Mouse (Mus musculus): Measurements from ENCODE around the gene Psmg4. TPM values are rescaled to one million over a fixed set of nuclear protein-coding genes. Genes with fewer than 3 reads are reported as not detected.

The Psmg4 gene
- total and polyA plus RNA-seq, 2 experiments from 2014 or later, result 87.7 to 99.5 TPM

GRCm38 (mm10) chr13:34134276-34134675 is 28.5 kb upstream of the Psmg4 start:
- Histone ChIP-seq H3K9me3 (ENCODE audit: low read length) (no peaks in the 10 kb centered on the region), H3K27ac (ENCODE audit: low read depth, low read length) (peak overlapping the region; percentile 100), H3K4me2 (ENCODE audit: low read depth, low read length, poor library complexity, severe bottlenecking) (peak overlapping the region; percentile 86), H3K9ac (replicated peaks; ENCODE audit: low read length, poor library complexity, severe bottlenecking) (peak overlapping the region; percentile 92), H3K4me1 (ENCODE audit: insufficient read depth, low read length) (peaks cover 11% of the 10 kb centered on the region; the same call in 1 of the 2 replicates), H3K27me3 (ENCODE audit: insufficient read depth, low read length) (no peaks in the 10 kb centered on the region), H3K4me3 (ENCODE audit: low read depth, low read length) (peak overlapping the region; percentile 69; the same call in 1 of the 2 replicates), H3K36me3 (ENCODE audit: insufficient read depth, low read length) (no peaks in the 10 kb centered on the region)
- ATAC-seq (ENCODE audit: low FRiP score) (no peak), DNase-seq (ENCODE audit: low spot score) (no peak)
- no peak for TF ChIP-seq CTCF (IDR thresholded peaks at IDR 0.05)
- WGBS, result 13% methylated on average over 7 of the region's 7 CpGs

DNA sequence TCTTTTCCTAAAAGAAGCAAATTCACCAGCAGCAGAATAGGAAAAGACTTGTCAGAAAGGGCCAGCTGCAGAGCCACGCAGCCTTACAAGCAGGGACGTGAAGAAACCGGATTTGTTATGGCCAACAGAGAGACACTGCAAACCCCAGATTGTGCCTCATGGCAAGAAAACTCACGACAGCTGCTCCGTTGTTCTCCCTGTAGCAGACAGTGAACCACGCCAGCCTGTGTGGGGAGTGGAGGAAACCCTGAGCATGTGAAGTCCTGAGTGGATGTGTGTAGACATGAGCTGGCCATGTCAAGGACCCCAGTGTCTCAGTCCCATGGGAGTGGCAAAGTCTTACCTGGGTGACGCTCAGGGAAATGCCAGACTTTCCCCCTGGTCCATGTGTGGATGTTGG is 26.2 kb upstream of the Psmg4 start:
- ATAC-seq (ENCODE audit: low FRiP score) (no peak), DNase-seq (ENCODE audit: low spot score) (peak; percentile 85)
- H3K9ac ChIP-seq (replicated peaks; ENCODE audit: low read length, poor library complexity, severe bottlenecking), result 0 out of 2 replicates have a peak overlapping the region, but pooled peaks have one; percentile 33
- peak overlapping the region; percentile 43; the same call in 1 of the 2 replicates for H3K27ac ChIP-seq (ENCODE audit: low read depth, low read length)
- no peak for TF ChIP-seq CTCF (IDR thresholded peaks at IDR 0.05)
- no peak overlapping the region for H3K4me3 ChIP-seq (ENCODE audit: low read depth, low read length)
- WGBS, result 21% methylated on average over 7 of the region's 7 CpGs
- no peaks in the 10 kb centered on the region for H3K27me3 ChIP-seq (ENCODE audit: insufficient read depth, low read length)
- no peak overlapping the region for H3K4me2 ChIP-seq (ENCODE audit: low read depth, low read length, poor library complexity, severe bottlenecking)
- no peaks in the 10 kb centered on the region for H3K36me3 ChIP-seq (ENCODE audit: insufficient read depth, low read length)
- peaks cover 10% of the 10 kb centered on the region; the same call in 1 of the 2 replicates for H3K4me1 ChIP-seq (ENCODE audit: insufficient read depth, low read length)
- H3K9me3 ChIP-seq (ENCODE audit: low read length), result no peaks in the 10 kb centered on the region

- Histone ChIP-seq H3K36me3 (ENCODE audit: insufficient read depth, low read length) (no peaks in the 10 kb centered on the region), H3K4me1 (ENCODE audit: insufficient read depth, low read length) (peaks cover 9% of the 10 kb centered on the region), H3K4me3 (ENCODE audit: low read depth, low read length) (no peak overlapping the region), H3K9me3 (ENCODE audit: low read length) (no peaks in the 10 kb centered on the region), H3K27ac (ENCODE audit: low read depth, low read length) (no peak overlapping the region), H3K9ac (replicated peaks; ENCODE audit: low read length, poor library complexity, severe bottlenecking) (no peak overlapping the region), H3K4me2 (ENCODE audit: low read depth, low read length, poor library complexity, severe bottlenecking) (no peak overlapping the region), H3K27me3 (ENCODE audit: insufficient read depth, low read length) (no peaks in the 10 kb centered on the region)
- no peak for TF ChIP-seq CTCF (IDR thresholded peaks at IDR 0.05)
- ATAC-seq (ENCODE audit: low FRiP score) (no peak), DNase-seq (ENCODE audit: low spot score) (no peak)
- WGBS, result 25% methylated on average over 5 of the region's 5 CpGs
These were observed 19.4 kb upstream of the Psmg4 start for GRCm38 (mm10) chr13:34143389-34143788.

- Histone ChIP-seq H3K4me1 (ENCODE audit: insufficient read depth, low read length) (peaks cover 10% of the 10 kb centered on the region), H3K36me3 (ENCODE audit: insufficient read depth, low read length) (no peaks in the 10 kb centered on the region), H3K4me3 (ENCODE audit: low read depth, low read length) (no peak overlapping the region), H3K9me3 (ENCODE audit: low read length) (no peaks in the 10 kb centered on the region), H3K9ac (replicated peaks; ENCODE audit: low read length, poor library complexity, severe bottlenecking) (no peak overlapping the region), H3K27me3 (ENCODE audit: insufficient read depth, low read length) (no peaks in the 10 kb centered on the region), H3K4me2 (ENCODE audit: low read depth, low read length, poor library complexity, severe bottlenecking) (no peak overlapping the region), H3K27ac (ENCODE audit: low read depth, low read length) (peak overlapping the region; percentile 95)
- no peak for ATAC-seq (ENCODE audit: low FRiP score)
- WGBS, result 50% methylated on average over 3 of the region's 3 CpGs
- no peak for DNase-seq (ENCODE audit: low spot score)
- peak; percentile 50 for TF ChIP-seq CTCF (IDR thresholded peaks at IDR 0.05)
These were observed 15.8 kb upstream of the Psmg4 start for GRCm38 (mm10) chr13:34146916-34147315.

DNA sequence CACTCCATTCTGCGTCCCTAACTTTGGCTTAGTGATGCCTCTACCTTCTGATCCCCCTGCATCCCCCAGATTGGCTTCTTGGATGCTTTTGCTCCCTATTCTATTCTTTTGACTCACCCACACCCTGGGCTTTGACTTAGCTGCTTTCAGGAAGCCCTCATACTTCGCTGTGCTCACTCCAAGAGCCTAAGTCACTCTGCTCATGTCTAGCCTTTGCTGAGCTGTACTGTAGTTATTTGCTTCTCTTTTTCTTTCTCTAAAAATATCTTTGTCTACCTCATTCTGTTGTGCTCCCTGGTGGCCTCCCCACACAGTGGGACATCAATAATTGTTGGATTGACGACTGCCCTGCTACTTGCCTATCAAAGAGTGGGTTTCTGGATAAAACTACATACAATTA is 14.6 kb upstream of the Psmg4 start:
- WGBS, result 23% methylated on average over 3 of the region's 3 CpGs
- Histone ChIP-seq H3K36me3 (ENCODE audit: insufficient read depth, low read length) (no peaks in the 10 kb centered on the region), H3K4me3 (ENCODE audit: low read depth, low read length) (peak overlapping the region; percentile 35), H3K27me3 (ENCODE audit: insufficient read depth, low read length) (no peaks in the 10 kb centered on the region), H3K4me1 (ENCODE audit: insufficient read depth, low read length) (peaks cover 10% of the 10 kb centered on the region), H3K27ac (ENCODE audit: low read depth, low read length) (peak overlapping the region; percentile 95), H3K4me2 (ENCODE audit: low read depth, low read length, poor library complexity, severe bottlenecking) (peak overlapping the region; percentile 59), H3K9me3 (ENCODE audit: low read length) (no peaks in the 10 kb centered on the region), H3K9ac (replicated peaks; ENCODE audit: low read length, poor library complexity, severe bottlenecking) (peak overlapping the region; percentile 55)
- ATAC-seq (ENCODE audit: low FRiP score) (peak; percentile 2; the same call in 1 of the 2 replicates), DNase-seq (ENCODE audit: low spot score) (no peak)
- TF ChIP-seq CTCF (IDR thresholded peaks at IDR 0.05), result no peak

- TF ChIP-seq CTCF (IDR thresholded peaks at IDR 0.05), result peak; percentile 28; the same call in 1 of the 2 replicates
- H3K4me1 ChIP-seq (ENCODE audit: insufficient read depth, low read length), result peaks cover 10% of the 10 kb centered on the region
- peak overlapping the region; percentile 95 for H3K27ac ChIP-seq (ENCODE audit: low read depth, low read length)
- no peaks in the 10 kb centered on the region for H3K9me3 ChIP-seq (ENCODE audit: low read length)
- H3K9ac ChIP-seq (replicated peaks; ENCODE audit: low read length, poor library complexity, severe bottlenecking), result peak overlapping the region; percentile 55
- H3K4me3 ChIP-seq (ENCODE audit: low read depth, low read length), result peak overlapping the region; percentile 35
- H3K27me3 ChIP-seq (ENCODE audit: insufficient read depth, low read length), result no peaks in the 10 kb centered on the region
- ATAC-seq (ENCODE audit: low FRiP score), result peak; percentile 89
- H3K4me2 ChIP-seq (ENCODE audit: low read depth, low read length, poor library complexity, severe bottlenecking), result peak overlapping the region; percentile 59
- WGBS, result under 1% methylated on average over 23 of the region's 23 CpGs
- peak; percentile 96 for DNase-seq (ENCODE audit: low spot score)
- no peaks in the 10 kb centered on the region for H3K36me3 ChIP-seq (ENCODE audit: insufficient read depth, low read length)
These were observed 13.9 kb upstream of the Psmg4 start for GRCm38 (mm10) chr13:34148767-34149392.
